Mouse (Mus musculus) liver, adult 2 months (tissue): ENCODE results near the gene Olfml1. TPM values are rescaled to one million over a fixed set of nuclear protein-coding genes. Genes with fewer than 3 reads are reported as not detected.

Experiments used
- DNase-seq: peaks from one replicate; pipeline ENCODE4 v3.0.0-alpha.2; 2011; ENCODE audit warnings: low read depth, low spot score; ENCODE audit errors: extremely low read depth
- H3K27ac ChIP-seq: fragments of 200-500 bp; replicated peaks from 2 replicates; pipeline ENCODE4 v1.5.1; 2012; ENCODE audit warnings: low read depth, mild to moderate bottlenecking, control low read depth, inconsistent platforms, low read length; ENCODE audit not compliant: insufficient read depth
- H3K27me3 ChIP-seq: fragments of 200-500 bp; 2 replicates; pipeline ENCODE4 v1.6.1; 2012; ENCODE audit warnings: mild to moderate bottlenecking, moderate library complexity, low read length, inconsistent platforms; ENCODE audit not compliant: control insufficient read depth, insufficient read depth
- H3K36me3 ChIP-seq: fragments of 200-500 bp; 2 replicates; pipeline ENCODE4 v1.6.1; 2012; ENCODE audit warnings: low read length, inconsistent platforms; ENCODE audit not compliant: control insufficient read depth, insufficient read depth
- H3K4me1 ChIP-seq: fragments of 200-500 bp; 2 replicates; pipeline ENCODE4 v1.6.1; 2011; ENCODE audit warnings: low read length; ENCODE audit not compliant: control insufficient read depth, insufficient read depth
- H3K4me3 ChIP-seq: fragments of 200-500 bp; 2 replicates; pipeline ENCODE4 v1.5.1; 2011; ENCODE audit warnings: low read depth, mild to moderate bottlenecking, control low read depth, low read length, moderate library complexity; ENCODE audit not compliant: insufficient read depth
- H3K79me2 ChIP-seq: fragments of 200-500 bp; 2 replicates; pipeline ENCODE4 v1.6.1; 2012; ENCODE audit warnings: inconsistent platforms, mild to moderate bottlenecking, low read length, moderate library complexity; ENCODE audit not compliant: control insufficient read depth, insufficient read depth
- H3K9ac ChIP-seq: fragments of 200-500 bp; 2 replicates; pipeline ENCODE4 v1.6.1; 2012; ENCODE audit warnings: low read depth, mild to moderate bottlenecking, control low read depth, inconsistent platforms, low read length
- CTCF ChIP-seq: fragments of 200-500 bp; IDR thresholded peaks from 2 replicates; pipeline ENCODE4 v1.5.1; 2011; ENCODE audit warnings: low read depth, low read length, control low read depth
- POLR2A ChIP-seq: fragments of 200-500 bp; IDR thresholded peaks from 2 replicates; pipeline ENCODE4 v1.6.1; 2011; ENCODE audit warnings: low read length, control low read depth; ENCODE audit not compliant: insufficient read depth; ENCODE audit errors: extremely low read depth
- WGBS: fragments of 180-500 bp; shearing (Covaris S2); methylation state at CpG from one replicate; pipeline ENCODE4 v1.1.7; 2018; 5-methylcytosine and 5-hydroxymethylcytosine counted together
- polyA plus RNA-seq: library from polyadenylated mRNA; depleted of rRNA; stranded (reverse); fragments of >200 nt; gene quantifications from 2 replicates; pipeline ENCODE4 v1.2.3, GENCODE M21; 2012
- total RNA-seq: library from RNA; depleted of rRNA; stranded (reverse); fragments of >200 nt; gene quantifications from 2 replicates; pipeline ENCODE4 v1.2.3, GENCODE M21; 2014

Olfml1 gene
- total and polyA plus RNA-seq, 2 experiments = 8.9 to 13.5 TPM

DNA sequence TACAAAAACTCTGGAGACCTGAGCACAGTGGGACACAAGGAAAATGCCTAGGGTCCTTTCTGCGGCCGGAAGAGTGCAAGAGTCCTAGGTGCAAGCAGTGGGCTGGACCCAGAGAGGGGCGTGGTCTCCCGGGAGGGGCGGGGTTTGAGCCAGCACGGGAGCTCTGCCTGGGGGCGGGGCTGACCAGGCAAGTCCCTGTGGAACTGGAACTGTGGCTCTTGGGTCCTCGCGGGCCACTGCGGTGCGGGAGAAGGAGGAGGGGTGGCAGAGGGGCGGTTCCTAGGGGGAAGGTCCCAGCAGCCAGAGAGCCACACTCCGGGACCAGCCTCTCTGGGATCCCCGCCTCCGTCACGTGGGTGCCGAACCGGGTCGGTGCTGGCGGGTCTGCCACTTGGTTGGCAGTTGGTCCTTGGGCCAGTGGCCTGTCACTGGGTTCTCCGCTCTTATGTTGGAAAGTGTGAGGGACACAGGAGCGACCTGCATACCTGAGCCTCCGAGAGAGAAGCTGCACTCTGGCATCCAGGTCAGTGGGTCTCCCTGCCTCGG, 27.7 kb downstream of the Olfml1 start, which contains the start of gene Ppfibp2:
Gene Ppfibp2 (plus strand): TSS at position 351 of the 546 bp plus-strand sequence.
- Histone ChIP-seq H3K4me1 (peaks cover 9% of the 10 kb centered on the region), H3K36me3 (peaks cover 4% of the 10 kb centered on the region), H3K79me2 (peaks cover 24% of the 10 kb centered on the region; the same call in 1 of the 2 replicates), H3K27ac (peak within 1 kb of the TSS; percentile 89), H3K4me3 (peak within 1 kb of the TSS; percentile 66), H3K27me3 (no peaks in the 10 kb centered on the region), H3K9ac (peak within 1 kb of the TSS; percentile 77)
- WGBS = under 1% methylated on average over 23 of the region's 24 CpGs
- DNase-seq = peak; percentile 96
- TF ChIP-seq POLR2A (peak; percentile 93), CTCF (no peak)

DNA sequence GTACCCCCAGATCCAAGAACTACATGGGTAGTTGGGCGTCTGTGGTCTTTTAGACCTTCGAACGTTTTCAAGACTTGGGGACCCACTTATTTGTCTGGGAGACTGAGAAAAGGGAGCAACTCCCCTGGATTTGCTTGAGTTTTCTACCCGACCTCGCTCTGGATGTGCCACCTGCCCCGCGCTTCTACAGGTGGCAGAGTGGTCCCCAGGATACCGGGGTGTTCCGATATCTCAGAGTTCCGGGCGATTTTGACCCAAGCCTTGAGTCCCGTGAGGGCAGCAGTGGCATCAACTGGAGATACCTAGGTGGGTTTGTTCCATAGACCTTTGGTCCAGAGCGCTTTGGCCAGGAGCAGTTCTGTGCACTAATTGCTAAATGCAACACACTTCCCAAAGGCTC, 28.2 kb downstream of the Olfml1 start:
- 6% methylated on average over 13 of the region's 13 CpGs for WGBS
- DNase-seq = peak; percentile 70
- Histone ChIP-seq H3K27ac (peak overlapping the region; percentile 89), H3K4me1 (peaks cover 11% of the 10 kb centered on the region), H3K4me3 (peak overlapping the region; percentile 66), H3K36me3 (peaks cover under 1% of the 10 kb centered on the region), H3K27me3 (no peaks in the 10 kb centered on the region), H3K9ac (peak overlapping the region; percentile 77), H3K79me2 (peaks cover 25% of the 10 kb centered on the region; the same call in 1 of the 2 replicates)
- no peak for TF ChIP-seq CTCF
- TF ChIP-seq POLR2A = no peak

DNA sequence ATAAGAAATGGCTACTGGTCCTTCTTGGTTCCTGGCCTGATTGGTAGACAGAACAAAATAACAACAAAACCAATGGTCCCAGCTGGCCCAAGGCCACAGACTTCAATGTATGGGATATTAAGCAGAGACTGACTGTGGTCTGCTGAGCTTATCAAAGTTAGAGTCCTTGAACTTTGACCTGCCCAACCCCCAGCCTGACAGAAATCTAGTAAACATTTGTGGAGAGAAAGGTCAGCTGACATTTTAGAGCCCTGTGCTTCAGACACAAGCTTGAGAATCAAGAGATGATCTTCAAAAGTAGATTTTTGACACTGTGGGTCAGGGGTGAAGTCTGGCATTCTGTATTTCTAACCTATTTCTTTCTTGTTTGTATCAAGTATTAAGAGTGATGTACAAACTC, 29.5 kb downstream of the Olfml1 start:
- Histone ChIP-seq H3K27me3 (no peaks in the 10 kb centered on the region), H3K4me1 (peaks cover 16% of the 10 kb centered on the region), H3K27ac (peak overlapping the region; percentile 96), H3K9ac (peak overlapping the region; percentile 61), H3K79me2 (peaks cover 27% of the 10 kb centered on the region; the same call in 1 of the 2 replicates), H3K36me3 (no peaks in the 10 kb centered on the region), H3K4me3 (peak overlapping the region; percentile 66)
- no peak for TF ChIP-seq CTCF
- no peak for TF ChIP-seq POLR2A
- DNase-seq = peak; percentile 90

DNA sequence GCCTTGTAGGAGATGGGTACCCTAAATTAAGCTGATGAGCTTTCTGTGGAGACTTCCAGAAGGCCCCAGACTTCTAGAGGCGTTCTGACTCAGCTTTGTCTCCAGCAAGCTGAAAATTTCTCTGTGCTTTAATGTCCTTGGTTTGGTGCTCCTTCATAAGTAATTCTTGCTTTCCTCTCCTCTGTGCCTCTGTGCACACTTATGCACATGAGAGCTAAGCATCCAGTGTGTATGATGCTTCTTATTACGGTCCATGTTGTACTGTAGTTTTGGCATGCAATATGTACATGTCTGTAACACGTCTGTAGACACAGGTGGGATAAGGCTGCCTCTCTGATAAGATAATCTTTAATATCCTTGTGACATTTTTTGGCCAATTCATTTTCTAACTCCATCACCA, 30.7 kb downstream of the Olfml1 start:
- no peaks in the 10 kb centered on the region for H3K27me3 ChIP-seq
- WGBS = 78% methylated on average over 3 of the region's 3 CpGs
- no peak overlapping the region for H3K9ac ChIP-seq
- no peak for DNase-seq
- no peak overlapping the region for H3K4me3 ChIP-seq
- TF ChIP-seq CTCF = no peak
- TF ChIP-seq POLR2A = no peak
- H3K27ac ChIP-seq = no peak overlapping the region
- 0 out of 2 replicates have a peak, but pooled peaks cover 4% of the 10 kb centered on the region for H3K36me3 ChIP-seq
- peaks cover 16% of the 10 kb centered on the region for H3K4me1 ChIP-seq
- H3K79me2 ChIP-seq = peaks cover 38% of the 10 kb centered on the region

DNA sequence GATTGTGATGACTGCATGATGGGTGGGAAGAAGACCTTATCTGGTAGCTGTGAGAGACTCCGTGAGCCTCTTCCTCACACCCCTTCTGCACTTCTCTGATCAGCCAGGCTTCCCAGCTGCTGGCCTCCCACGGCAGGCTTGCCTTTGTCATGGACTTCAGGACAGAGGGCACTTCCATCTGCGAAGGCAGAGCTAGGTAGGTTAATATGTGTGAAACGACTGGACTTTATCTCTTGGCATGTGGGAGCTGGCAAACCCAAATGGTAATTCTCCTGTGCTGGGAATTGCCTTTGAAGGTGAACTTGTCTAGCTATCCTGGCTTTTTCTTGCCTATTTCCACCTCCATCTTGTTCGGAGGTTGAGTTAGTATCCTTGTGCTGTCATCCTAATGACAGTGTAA, 33.4 kb downstream of the Olfml1 start:
- Histone ChIP-seq H3K4me3 (no peak overlapping the region), H3K79me2 (peaks cover 56% of the 10 kb centered on the region), H3K4me1 (peaks cover 13% of the 10 kb centered on the region), H3K36me3 (0 out of 2 replicates have a peak, but pooled peaks cover 4% of the 10 kb centered on the region), H3K9ac (no peak overlapping the region), H3K27me3 (no peaks in the 10 kb centered on the region), H3K27ac (peak overlapping the region; percentile 54)
- WGBS = 22% methylated on average over 5 of the region's 5 CpGs
- DNase-seq = peak; percentile 96
- TF ChIP-seq CTCF = no peak
- TF ChIP-seq POLR2A = no peak

DNA sequence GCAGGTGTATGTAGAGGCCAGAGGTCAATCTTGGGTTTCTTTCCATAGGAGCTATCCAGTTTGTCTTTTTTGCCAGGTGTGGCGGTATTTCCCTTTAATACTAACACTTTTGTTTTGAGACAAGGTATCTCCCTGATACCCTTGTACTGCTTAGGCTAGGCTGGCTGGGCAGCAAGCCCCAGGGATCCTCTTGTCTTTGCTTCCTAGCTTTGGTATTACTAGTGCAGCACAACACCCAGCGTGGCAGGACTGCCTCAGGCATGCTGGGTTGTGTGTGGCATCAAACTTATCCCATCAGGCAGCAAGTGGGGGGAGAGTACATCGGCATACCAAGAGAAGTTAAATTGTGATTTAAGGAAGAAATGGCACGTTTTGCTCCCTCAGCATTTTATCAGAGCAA, 35.3 kb downstream of the Olfml1 start:
- peaks cover 13% of the 10 kb centered on the region for H3K4me1 ChIP-seq
- DNase-seq = no peak
- no peak overlapping the region for H3K27ac ChIP-seq
- peaks cover 63% of the 10 kb centered on the region for H3K79me2 ChIP-seq
- H3K9ac ChIP-seq = no peak overlapping the region
- no peak overlapping the region for H3K4me3 ChIP-seq
- TF ChIP-seq CTCF (no peak), POLR2A (no peak)
- H3K36me3 ChIP-seq = 0 out of 2 replicates have a peak, but pooled peaks cover 6% of the 10 kb centered on the region
- H3K27me3 ChIP-seq = no peaks in the 10 kb centered on the region
- WGBS = 81% methylated on average over 4 of the region's 4 CpGs
